ENCODE assay signal across 11 mouse cellular contexts in genomic region chr1:153506266-153506665, GRCm38 (mm10). TPM values are rescaled to one million over a fixed set of nuclear protein-coding genes. Genes with fewer than 3 reads are reported as not detected.
DNase-seq lines count a peak whose midpoint lies in the region; ATAC-seq and TF ChIP-seq lines count a peak whose summit lies in the region.
"Had no signal": no experiment of that assay in that cellular context is flagged by ENCODE, and none has a peak within 500 bp of the region (broad histone marks: within the 10 kb centered on the region; RNA-seq: fewer than 3 reads in every experiment).

No protein-coding gene starts in this region.

- no peaks in the 10 kb centered on the region for H3K36me3 ChIP-seq in heart, embryonic 11.5 days (ENCODE audit: control insufficient read depth, insufficient read depth, low read length)
- H3K36me3 ChIP-seq in midbrain, postnatal 0 days (ENCODE audit: insufficient read depth, low read length) = no peaks in the 10 kb centered on the region
- H3K36me3 ChIP-seq in midbrain, embryonic 16.5 days (ENCODE audit: control insufficient read depth, insufficient read depth, low read length) = no peaks in the 10 kb centered on the region
- no peaks in the 10 kb centered on the region; the same call in 1 of the 2 replicates for H3K36me3 ChIP-seq in intestine, embryonic 16.5 days (ENCODE audit: control insufficient read depth, insufficient read depth, low read length)
- H3K36me3 ChIP-seq: limb, embryonic 15.5 days had no signal

- ATAC-seq in heart, embryonic 11.5 days (replicated peaks; ENCODE audit: insufficient number of reproducible peaks, low FRiP score, low TSS enrichment) = no peak
- no peak for ATAC-seq in midbrain, postnatal 0 days (ENCODE audit: low FRiP score)
- ATAC-seq in midbrain, embryonic 16.5 days = no peak
- ATAC-seq in intestine, embryonic 16.5 days = no peak

- no peak overlapping the region for H3K4me3 ChIP-seq in heart, embryonic 11.5 days (ENCODE audit: low read depth, low read length)
- no peak overlapping the region for H3K4me3 ChIP-seq in midbrain, postnatal 0 days (ENCODE audit: low read depth, low read length)
- H3K4me3 ChIP-seq in midbrain, embryonic 16.5 days (ENCODE audit: low read depth, low read length) = no peak overlapping the region
- no peak overlapping the region for H3K4me3 ChIP-seq in intestine, embryonic 16.5 days (ENCODE audit: low read length)
- H3K4me3 ChIP-seq: erythroblast, embryonic 14.5 days; limb, embryonic 15.5 days; midbrain, embryonic 10.5 days had no signal

- no peak for TF ChIP-seq CTCF in midbrain, postnatal 0 days (IDR thresholded peaks at IDR 0.05)

- WGBS in heart, embryonic 11.5 days (ENCODE audit: insufficient replicate concordance) = 79% methylated on average over 5 of the region's 6 CpGs
- 46% methylated on average over 6 of the region's 6 CpGs for WGBS in midbrain, postnatal 0 days
- 50% methylated on average over 5 of the region's 6 CpGs for WGBS in midbrain, embryonic 16.5 days
- whole genome bisulfite sequencing in intestine, embryonic 16.5 days = 70% methylated on average over 5 of the region's 6 CpGs

- no peaks in the 10 kb centered on the region for H3K9me3 ChIP-seq in heart, embryonic 11.5 days (replicated peaks; ENCODE audit: control insufficient read depth, low read length)
- no peaks in the 10 kb centered on the region for H3K9me3 ChIP-seq in midbrain, postnatal 0 days (ENCODE audit: low read length)
- H3K9me3 ChIP-seq in midbrain, embryonic 16.5 days (replicated peaks; ENCODE audit: control insufficient read depth, low read length, poor library complexity, severe bottlenecking) = no peaks in the 10 kb centered on the region
- H3K9me3 ChIP-seq in intestine, embryonic 16.5 days (ENCODE audit: control insufficient read depth, low read length) = peaks cover 3% of the 10 kb centered on the region; the same call in 1 of the 2 replicates
- H3K9me3 ChIP-seq: limb, embryonic 15.5 days; midbrain, embryonic 10.5 days had no signal

- no peaks in the 10 kb centered on the region for H3K27me3 ChIP-seq in heart, embryonic 11.5 days (ENCODE audit: control insufficient read depth, insufficient read depth, low read length)
- no peaks in the 10 kb centered on the region for H3K27me3 ChIP-seq in midbrain, postnatal 0 days (ENCODE audit: insufficient read depth, low read length)
- H3K27me3 ChIP-seq in midbrain, embryonic 16.5 days (ENCODE audit: control insufficient read depth, insufficient read depth, low read depth, low read length) = no peaks in the 10 kb centered on the region
- no peaks in the 10 kb centered on the region for H3K27me3 ChIP-seq in intestine, embryonic 16.5 days (replicated peaks; ENCODE audit: control insufficient read depth, insufficient read depth, low read length)
- H3K27me3 ChIP-seq: limb, embryonic 15.5 days had no signal

- no peak overlapping the region for H3K27ac ChIP-seq in heart, embryonic 11.5 days (ENCODE audit: low read depth, low read length)
- no peak overlapping the region for H3K27ac ChIP-seq in midbrain, postnatal 0 days (ENCODE audit: low read depth, low read length)
- H3K27ac ChIP-seq in midbrain, embryonic 16.5 days (ENCODE audit: low read length) = no peak overlapping the region
- H3K27ac ChIP-seq in intestine, embryonic 16.5 days (ENCODE audit: low read length) = no peak overlapping the region
- H3K27ac ChIP-seq: limb, embryonic 15.5 days; midbrain, embryonic 10.5 days had no signal

- intact Hi-C loops in heart, postnatal 14 days (cut with DNase I) = no loop called here

- H3K4me2 ChIP-seq in heart, embryonic 11.5 days = no peak overlapping the region
- H3K4me2 ChIP-seq in midbrain, postnatal 0 days (ENCODE audit: low read depth, low read length, poor library complexity, severe bottlenecking) = no peak overlapping the region
- no peak overlapping the region for H3K4me2 ChIP-seq in midbrain, embryonic 16.5 days (ENCODE audit: low read length)
- H3K4me2 ChIP-seq in intestine, embryonic 16.5 days (ENCODE audit: low read depth, low read length) = no peak overlapping the region
- H3K4me2 ChIP-seq: limb, embryonic 15.5 days had no signal

- no peaks in the 10 kb centered on the region for H3K4me1 ChIP-seq in heart, embryonic 11.5 days (ENCODE audit: control insufficient read depth, insufficient read depth, low read length)
- no peaks in the 10 kb centered on the region for H3K4me1 ChIP-seq in midbrain, postnatal 0 days (ENCODE audit: insufficient read depth, low read length)
- no peaks in the 10 kb centered on the region for H3K4me1 ChIP-seq in midbrain, embryonic 16.5 days (ENCODE audit: control insufficient read depth, insufficient read depth, low read length)
- H3K4me1 ChIP-seq in intestine, embryonic 16.5 days (ENCODE audit: control insufficient read depth, insufficient read depth, low read length) = no peaks in the 10 kb centered on the region
- H3K4me1 ChIP-seq: limb, embryonic 15.5 days had no signal

- H3K9ac ChIP-seq in heart, embryonic 11.5 days (ENCODE audit: low read depth, low read length) = no peak overlapping the region
- no peak overlapping the region for H3K9ac ChIP-seq in midbrain, postnatal 0 days (replicated peaks; ENCODE audit: low read length, poor library complexity, severe bottlenecking)
- H3K9ac ChIP-seq in midbrain, embryonic 16.5 days (ENCODE audit: low read depth, low read length) = no peak overlapping the region
- H3K9ac ChIP-seq in intestine, embryonic 16.5 days (ENCODE audit: low read depth, low read length) = no peak overlapping the region
- H3K9ac ChIP-seq: limb, embryonic 15.5 days had no signal

- peak; percentile 15 to 29 for DNase-seq in heart, postnatal 14 days
- DNase-seq in midbrain, postnatal 0 days (ENCODE audit: low spot score) = peak; percentile 85
- peak; percentile 93 for DNase-seq in kidney, adult 9 months
- DNase-seq in skeletal muscle tissue, adult 2 months (ENCODE audit: low read depth, low spot score) = peak; percentile 38

RNA-seq across cellular contexts. Expression of gene Dhx9, which starts 18.8 kb away (rescaled TPM):
- total RNA-seq in heart, postnatal 14 days (2021) = 10 to 100 TPM; 58.3 to 64.8 TPM
- polyA plus RNA-seq in heart, embryonic 11.5 days (2014; fragmentation: Nextera tagmentation; extraction: Ambion mirVana) = 17.7 and 21.2 TPM in 2 replicates
- total RNA-seq in midbrain, postnatal 0 days (2014; rRNA removed) = 53.7 and 134 TPM in 2 replicates
- 20.3 and 30.0 TPM in 2 replicates for polyA plus RNA-seq in midbrain, postnatal 0 days (2015; fragmentation: Nextera tagmentation; extraction: Ambion mirVana)
- polyA plus RNA-seq in midbrain, embryonic 16.5 days (2015; fragmentation: Nextera tagmentation; extraction: Ambion mirVana) = 22.1 and 29.5 TPM in 2 replicates
- 15.7 and 18.1 TPM in 2 replicates for polyA plus RNA-seq in intestine, embryonic 16.5 days (2015; fragmentation: Nextera tagmentation; extraction: Ambion mirVana)

RNA-seq across cellular contexts. Expression of gene Npl, which starts 43.6 kb away (rescaled TPM):
- 1 to 10 TPM; 1.7 to 1.8 TPM for total RNA-seq in heart, postnatal 14 days (2021)
- polyA plus RNA-seq in heart, embryonic 11.5 days (2014; fragmentation: Nextera tagmentation; extraction: Ambion mirVana) = 6.3 and 7.2 TPM in 2 replicates
- total RNA-seq in midbrain, postnatal 0 days (2014; rRNA removed) = 8.1 and 11.6 TPM in 2 replicates
- polyA plus RNA-seq in midbrain, postnatal 0 days (2015; fragmentation: Nextera tagmentation; extraction: Ambion mirVana) = 12.0 and 12.3 TPM in 2 replicates
- polyA plus RNA-seq in midbrain, embryonic 16.5 days (2015; fragmentation: Nextera tagmentation; extraction: Ambion mirVana) = 11.2 and 13.3 TPM in 2 replicates
- polyA plus RNA-seq in intestine, embryonic 16.5 days (2015; fragmentation: Nextera tagmentation; extraction: Ambion mirVana) = 174 and 289 TPM in 2 replicates
- total RNA-seq: MEL had no signal

Comparison
In these comparisons a context has a peak if more than half of its experiments do, and no peak if none do; other contexts are left out.
1. DNase-seq: peak in every context shown above with its lines; median percentile 93 in kidney, adult 9 months; 85 in midbrain, postnatal 0 days; 38 in skeletal muscle tissue, adult 2 months; 22 in heart, postnatal 14 days.
2. RNA of gene Npl, which starts 43.6 kb away (polyA plus RNA-seq): 174 to 289 TPM in intestine, embryonic 16.5 days; 11.2 to 13.3 TPM in midbrain, embryonic 16.5 days, 12.0 to 12.3 TPM in midbrain, postnatal 0 days and 6.3 to 7.2 TPM in heart, embryonic 11.5 days; every median in the first group is over 10 times any median in the second.